Mouse (Mus musculus) cerebellum, adult 2 months (tissue): ENCODE measurements around the gene Inpp1. TPM values are rescaled to one million over a fixed set of nuclear protein-coding genes. Genes with fewer than 3 reads are reported as not detected.

ENCODE experiments used
- DNase-seq, 2 experiments: peaks; one replicate each; pipeline ENCODE4 v3.0.0; 2021
- H3K27ac ChIP-seq: fragments of 200-500 bp; 2 replicates; pipeline ENCODE4 v1.5.1; 2012; ENCODE audit warnings: low read length, control low read depth, inconsistent platforms; ENCODE audit not compliant: insufficient read depth
- H3K27me3 ChIP-seq: fragments of 200-500 bp; 2 replicates; pipeline ENCODE4 v1.6.1; 2012; ENCODE audit warnings: inconsistent platforms, mild to moderate bottlenecking, low read length, moderate library complexity; ENCODE audit not compliant: control insufficient read depth, insufficient read depth
- H3K4me1 ChIP-seq: fragments of 200-500 bp; 2 replicates; pipeline ENCODE4 v1.6.1; 2011; ENCODE audit warnings: low read length; ENCODE audit not compliant: control insufficient read depth, insufficient read depth
- H3K4me3 ChIP-seq: fragments of 200-500 bp; replicated peaks from 2 replicates; pipeline ENCODE3; 2011; ENCODE audit warnings: mild to moderate bottlenecking, low read depth, low read length, control low read depth; ENCODE audit not compliant: insufficient read depth
- CTCF ChIP-seq: fragments of 200-500 bp; IDR thresholded peaks from 2 replicates; pipeline ENCODE4 v1.5.1; 2011; ENCODE audit warnings: low read depth, mild to moderate bottlenecking, control low read depth, low read length, moderate library complexity, borderline replicate concordance; ENCODE audit not compliant: insufficient read depth
- POLR2A ChIP-seq: fragments of 200-500 bp; IDR thresholded peaks from 2 replicates; pipeline ENCODE4 v1.6.1; 2011; ENCODE audit warnings: low read length, control low read depth, borderline replicate concordance; ENCODE audit not compliant: insufficient read depth
- WGBS: fragments of 180-500 bp; shearing (Covaris S2); methylation state at CpG from one replicate; pipeline ENCODE4 v1.1.7; 2018; 5-methylcytosine and 5-hydroxymethylcytosine counted together
- polyA plus RNA-seq: library from polyadenylated mRNA; depleted of rRNA; stranded (reverse); fragments of >200 nt; gene quantifications from 2 replicates; pipeline ENCODE4 v1.2.3, GENCODE M21; 2012

Inpp1 gene
- polyA plus RNA-seq, 1 experiment, result 43.9 TPM

- Histone ChIP-seq H3K4me1 (no peaks in the 10 kb centered on the region), H3K27me3 (no peaks in the 10 kb centered on the region), H3K4me3 (peak within 1 kb of the TSS; percentile 90), H3K27ac (peak within 1 kb of the TSS; percentile 69)
- DNase-seq, result peak; percentile 97 to 99
- WGBS, result 2% methylated on average over 45 of the region's 45 CpGs
- TF ChIP-seq POLR2A (peak; percentile 77), CTCF (no peak)
Measured at GRCm38 (mm10) chr1:52844782-52845665, 27.5 kb upstream of the Inpp1 start, which contains the start of gene Hibch. Gene Hibch, plus strand, starts transcription at chr1:52844929.

- WGBS, result 22% methylated on average over 3 of the region's 3 CpGs
- DNase-seq, result peak in 1 of 2 experiments; percentile 18
- Histone ChIP-seq H3K27me3 (no peaks in the 10 kb centered on the region), H3K4me1 (no peaks in the 10 kb centered on the region), H3K4me3 (peak overlapping the region; percentile 61), H3K27ac (no peak overlapping the region)
- TF ChIP-seq POLR2A (no peak), CTCF (no peak)
Measured at GRCm38 (mm10) chr1:52844354-52844753, 26.9 kb upstream of the Inpp1 start.

GRCm38 (mm10) chr1:52839099-52839498, 21.6 kb upstream of the Inpp1 start:
- H3K4me1 ChIP-seq, result no peaks in the 10 kb centered on the region
- H3K27me3 ChIP-seq, result no peaks in the 10 kb centered on the region
- no peak for DNase-seq
- H3K27ac ChIP-seq, result no peak overlapping the region
- H3K4me3 ChIP-seq, result no peak overlapping the region
- WGBS, result 95% methylated on average over 3 of the region's 3 CpGs
- no peak for TF ChIP-seq POLR2A
- no peak for TF ChIP-seq CTCF

- peak overlapping the region; percentile 66 for H3K4me3 ChIP-seq
- DNase-seq, result no peak
- peaks cover 7% of the 10 kb centered on the region for H3K4me1 ChIP-seq
- no peak for TF ChIP-seq POLR2A
- no peak for TF ChIP-seq CTCF
- no peaks in the 10 kb centered on the region for H3K27me3 ChIP-seq
- peak overlapping the region; percentile 95 for H3K27ac ChIP-seq
- WGBS, result under 1% methylated on average over 7 of the region's 7 CpGs
Measured at GRCm38 (mm10) chr1:52817813-52818147, 292 bp upstream of the Inpp1 start.

- peaks cover 7% of the 10 kb centered on the region for H3K4me1 ChIP-seq
- DNase-seq, result peak; percentile 49 to 57
- H3K27ac ChIP-seq, result peak overlapping the region; percentile 33
- 6% methylated on average over 13 of the region's 13 CpGs for WGBS
- H3K4me3 ChIP-seq, result peak overlapping the region; percentile 66
- no peaks in the 10 kb centered on the region for H3K27me3 ChIP-seq
- TF ChIP-seq CTCF (no peak), POLR2A (no peak)
Measured at GRCm38 (mm10) chr1:52816232-52816891, 1.1 kb downstream of the Inpp1 start.

GRCm38 (mm10) chr1:52808456-52808855, 9.0 kb downstream of the Inpp1 start:
- no peaks in the 10 kb centered on the region for H3K27me3 ChIP-seq
- WGBS, result 95% methylated on average over 6 of the region's 6 CpGs
- no peak for DNase-seq
- no peak overlapping the region for H3K27ac ChIP-seq
- H3K4me3 ChIP-seq, result no peak overlapping the region
- TF ChIP-seq POLR2A (no peak), CTCF (no peak)
- H3K4me1 ChIP-seq, result no peaks in the 10 kb centered on the region; the same call in 1 of the 2 replicates

- H3K27me3 ChIP-seq, result no peaks in the 10 kb centered on the region
Measured at GRCm38 (mm10) chr1:52805041-52805440, 12.4 kb downstream of the Inpp1 start.

GRCm38 (mm10) chr1:52802406-52802975, 15.0 kb downstream of the Inpp1 start:
- TF ChIP-seq CTCF (no peak), POLR2A (no peak)
- Histone ChIP-seq H3K27me3 (no peaks in the 10 kb centered on the region), H3K4me3 (no peak overlapping the region), H3K27ac (no peak overlapping the region), H3K4me1 (peaks cover 13% of the 10 kb centered on the region)
- WGBS, result 94% methylated on average over 5 of the region's 5 CpGs
- DNase-seq, result no peak

More at GRCm38 (mm10) chr1:52805041-52805440, 12.4 kb downstream of the Inpp1 start:
- no peak for TF ChIP-seq CTCF
- TF ChIP-seq POLR2A, result no peak
- Histone ChIP-seq H3K27ac (no peak overlapping the region), H3K4me1 (peaks cover 4% of the 10 kb centered on the region), H3K4me3 (no peak overlapping the region)
- 78% methylated on average over 1 of the region's 1 CpGs for WGBS
- peak in 1 of 2 experiments; percentile 3 for DNase-seq
